ENCODE assay signal across 8 mouse cellular contexts in genomic region chr4:136144927-136145292, GRCm38 (mm10). TPM values are rescaled to one million over a fixed set of nuclear protein-coding genes. Genes with fewer than 3 reads are reported as not detected.
DNase-seq lines count a peak whose midpoint lies in the region; ATAC-seq lines count a peak whose summit lies in the region.

No protein-coding gene starts in this region.

- no peak for DNase-seq in kidney, adult 18-20 months
- DNase-seq in layer of hippocampus, postnatal 10 days (ENCODE audit: low spot score in 2 of 2) = no peak
- no peak for DNase-seq in MN1 (ENCODE audit: low spot score)
- no peak for DNase-seq in gastrocnemius, adult 8-10 months (ENCODE audit: low spot score in 2 of 2)

- no peaks in the 10 kb centered on the region for H3K27me3 ChIP-seq in kidney, embryonic 16.5 days (ENCODE audit: insufficient read depth, low read length)
- H3K27me3 ChIP-seq in hindbrain, embryonic 15.5 days = peaks cover 17% of the 10 kb centered on the region; the same call in 1 of the 2 replicates
- 0 out of 2 replicates have a peak, but pooled peaks cover 6% of the 10 kb centered on the region for H3K27me3 ChIP-seq in midbrain, embryonic 15.5 days (replicated peaks)

- H3K4me2 ChIP-seq in kidney, embryonic 16.5 days (replicated peaks; ENCODE audit: low read depth, low read length) = peak overlapping the region; percentile 80
- H3K4me2 ChIP-seq in hindbrain, embryonic 15.5 days = peak overlapping the region; percentile 82
- H3K4me2 ChIP-seq in midbrain, embryonic 15.5 days = peak overlapping the region; percentile 79

- H3K4me1 ChIP-seq in kidney, embryonic 16.5 days (ENCODE audit: insufficient read depth, low read length) = peaks cover 59% of the 10 kb centered on the region
- H3K4me1 ChIP-seq in brown adipose tissue, adult 24 weeks (ENCODE audit: control insufficient read depth, insufficient read depth, insufficient read length, low read length) = peaks cover 11% of the 10 kb centered on the region
- peaks cover 62% of the 10 kb centered on the region for H3K4me1 ChIP-seq in hindbrain, embryonic 15.5 days (replicated peaks)
- H3K4me1 ChIP-seq in midbrain, embryonic 15.5 days = peaks cover 64% of the 10 kb centered on the region

- ATAC-seq in kidney, embryonic 16.5 days (ENCODE audit: low FRiP score, low TSS enrichment) = no peak
- no peak for ATAC-seq in hindbrain, embryonic 15.5 days (ENCODE audit: low FRiP score, low read depth)
- no peak for ATAC-seq in midbrain, embryonic 15.5 days (replicated peaks)

- H3K27ac ChIP-seq in kidney, embryonic 16.5 days (ENCODE audit: low read length) = peak overlapping the region; percentile 99
- H3K27ac ChIP-seq in brown adipose tissue, adult 24 weeks (replicated peaks; ENCODE audit: low read depth, low read length) = peak overlapping the region; percentile 97
- H3K27ac ChIP-seq in hindbrain, embryonic 15.5 days (replicated peaks) = peak overlapping the region; percentile 82
- H3K27ac ChIP-seq in midbrain, embryonic 15.5 days = peak overlapping the region; percentile 62

- peak overlapping the region; percentile 91 for H3K9ac ChIP-seq in kidney, embryonic 16.5 days (replicated peaks; ENCODE audit: low read length)
- H3K9ac ChIP-seq in hindbrain, embryonic 15.5 days = peak overlapping the region; percentile 55
- H3K9ac ChIP-seq in midbrain, embryonic 15.5 days = peak overlapping the region; percentile 49

- H3K9me3 ChIP-seq in kidney, embryonic 16.5 days (ENCODE audit: low read length) = no peaks in the 10 kb centered on the region
- H3K9me3 ChIP-seq in hindbrain, embryonic 15.5 days = no peaks in the 10 kb centered on the region
- H3K9me3 ChIP-seq in midbrain, embryonic 15.5 days = no peaks in the 10 kb centered on the region

- 0% methylated on average over 11 of the region's 11 CpGs for whole genome bisulfite sequencing in kidney, embryonic 16.5 days
- WGBS in hindbrain, embryonic 15.5 days = 1% methylated on average over 11 of the region's 11 CpGs
- under 1% methylated on average over 11 of the region's 11 CpGs for WGBS in midbrain, embryonic 15.5 days

- H3K36me3 ChIP-seq in kidney, embryonic 16.5 days (ENCODE audit: insufficient read depth, low read length) = peaks cover 12% of the 10 kb centered on the region; the same call in 1 of the 2 replicates
- no peaks in the 10 kb centered on the region for H3K36me3 ChIP-seq in hindbrain, embryonic 15.5 days
- H3K36me3 ChIP-seq in midbrain, embryonic 15.5 days (replicated peaks) = no peaks in the 10 kb centered on the region

- peak overlapping the region; percentile 94 for H3K4me3 ChIP-seq in kidney, embryonic 16.5 days (ENCODE audit: low read length)
- H3K4me3 ChIP-seq in brown adipose tissue, adult 24 weeks (ENCODE audit: insufficient read depth, low read depth, low read length) = peak overlapping the region; percentile 93
- peak overlapping the region; percentile 51 for H3K4me3 ChIP-seq in hindbrain, embryonic 15.5 days
- peak overlapping the region; percentile 48 for H3K4me3 ChIP-seq in midbrain, embryonic 15.5 days

RNA-seq across cellular contexts. Expression of gene Id3, which starts 1.6 kb away (rescaled TPM):
- polyA plus RNA-seq in kidney, embryonic 16.5 days (2015; fragmentation: Nextera tagmentation; extraction: Ambion mirVana) = 953 and 999 TPM in 2 replicates
- polyA plus RNA-seq in brown adipose tissue, adult 24 weeks (2012; ENCODE audit: insufficient read depth, insufficient read length, missing spikeins) = 75.0 and 78.1 TPM in 2 replicates
- 208 TPM in 2 replicates for polyA plus RNA-seq in hindbrain, embryonic 15.5 days (2015; fragmentation: Nextera tagmentation; extraction: Ambion mirVana)
- polyA plus RNA-seq in midbrain, embryonic 15.5 days (2015; fragmentation: Nextera tagmentation; extraction: Ambion mirVana) = 127 and 151 TPM in 2 replicates
- total RNA-seq in layer of hippocampus, postnatal 10 days (2021) = 100 to 1,000 TPM in 1 of 2 experiments, 10 to 100 TPM in 1; 80.3 to 101 TPM
- 10 to 100 TPM in 1 of 4 experiments, 1 to 10 TPM in 3; 8.7 to 16.7 (median 9.6) TPM for total RNA-seq in gastrocnemius, adult 8-10 months (2022)

RNA-seq across cellular contexts. Expression of gene E2f2, which starts 27.3 kb away (rescaled TPM):
- 7.3 and 8.3 TPM in 2 replicates for polyA plus RNA-seq in kidney, embryonic 16.5 days (2015; fragmentation: Nextera tagmentation; extraction: Ambion mirVana)
- polyA plus RNA-seq in brown adipose tissue, adult 24 weeks (2012; ENCODE audit: insufficient read depth, insufficient read length, missing spikeins) = 2.9 and 6.4 TPM in 2 replicates
- polyA plus RNA-seq in hindbrain, embryonic 15.5 days (2015; fragmentation: Nextera tagmentation; extraction: Ambion mirVana) = 2.8 and 3.6 TPM in 2 replicates
- polyA plus RNA-seq in midbrain, embryonic 15.5 days (2015; fragmentation: Nextera tagmentation; extraction: Ambion mirVana) = 2.2 and 2.3 TPM in 2 replicates
- total RNA-seq in layer of hippocampus, postnatal 10 days (2021) = 1 to 10 TPM; 1.1 to 2.3 TPM
- 1 to 10 TPM in 3 of 4 experiments, under 1 TPM in 1; 0.85 to 1.7 (median 1.5) TPM for total RNA-seq in gastrocnemius, adult 8-10 months (2022)
